ENCODE assay signal across 14 mouse cellular contexts in the genomic region with DNA sequence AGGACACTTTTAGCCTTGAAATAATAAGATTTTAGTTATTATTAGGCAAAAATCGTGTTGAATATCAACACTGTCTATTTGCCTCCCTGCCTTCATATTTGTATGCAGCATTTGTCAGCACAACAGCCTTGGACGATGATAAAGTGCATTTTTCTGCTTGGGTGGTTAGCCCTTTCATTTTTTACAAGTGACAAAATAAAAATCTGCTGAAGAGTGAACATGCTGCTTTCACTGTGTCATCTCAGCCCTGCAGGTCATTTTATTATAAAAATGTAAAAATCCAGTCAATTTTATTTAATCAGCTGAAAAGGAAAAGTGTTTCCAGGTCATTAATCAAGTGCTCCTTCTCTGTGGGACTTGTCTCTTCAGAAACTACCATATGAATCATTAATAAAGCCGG.
"Had no signal": no experiment of that assay in that cellular context is flagged by ENCODE, and none has a peak within 500 bp of the region (broad histone marks: within the 10 kb centered on the region; RNA-seq: fewer than 3 reads in every experiment).

No protein-coding gene starts in this region.

- H3K9me3 ChIP-seq: limb, embryonic 15.5 days; liver, embryonic 12.5 days; neural tube, embryonic 15.5 days had no signal

- ATAC-seq: liver, embryonic 12.5 days had no signal

- H3K4me2 ChIP-seq: limb, embryonic 15.5 days; liver, embryonic 12.5 days; lung, embryonic 14.5 days; midbrain, embryonic 11.5 days; neural tube, embryonic 15.5 days had no signal

- H3K9ac ChIP-seq: limb, embryonic 15.5 days; liver, embryonic 12.5 days; lung, embryonic 14.5 days; neural tube, embryonic 15.5 days had no signal

- H3K4me1 ChIP-seq: limb, embryonic 15.5 days; liver, embryonic 12.5 days; neural tube, embryonic 15.5 days had no signal

- H3K36me3 ChIP-seq: limb, embryonic 15.5 days; liver, embryonic 12.5 days; neural tube, embryonic 15.5 days had no signal

- H3K4me3 ChIP-seq: limb, embryonic 15.5 days; liver, embryonic 12.5 days; myocyte; neural tube, embryonic 15.5 days had no signal

- H3K27ac ChIP-seq: limb, embryonic 15.5 days; liver, embryonic 12.5 days; neural tube, embryonic 15.5 days had no signal

- DNase-seq: kidney, postnatal 14 days; layer of hippocampus, postnatal 36 days; lung, embryonic 14.5 days; lung, postnatal 10 days; lung, postnatal 4 days; right cerebral cortex, postnatal 4 days; spleen, adult 18-20 months; thymus, adult 18-20 months; thymus, postnatal 14 days had no signal

- H3K27me3 ChIP-seq: limb, embryonic 15.5 days; liver, embryonic 12.5 days; neural tube, embryonic 15.5 days had no signal
